Mouse (Mus musculus): ENCODE measurements around the gene Htt.

Htt gene

DNA sequence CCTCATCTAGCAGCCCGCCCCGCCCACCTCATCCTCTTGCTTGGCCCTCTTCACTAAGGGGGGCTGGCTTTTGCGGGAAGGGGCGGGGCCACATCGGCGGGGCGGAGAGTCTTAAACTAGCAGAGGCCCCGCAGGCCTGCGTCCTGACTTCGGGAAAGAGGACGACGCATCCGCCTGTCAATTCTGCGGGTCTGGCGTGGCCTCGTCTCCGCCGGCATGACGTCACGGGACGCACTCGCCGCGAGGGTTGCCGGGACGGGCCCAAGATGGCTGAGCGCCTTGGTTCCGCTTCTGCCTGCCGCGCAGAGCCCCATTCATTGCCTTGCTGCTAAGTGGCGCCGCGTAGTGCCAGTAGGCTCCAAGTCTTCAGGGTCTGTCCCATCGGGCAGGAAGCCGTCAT, at the start of gene Htt:
Gene Htt, plus strand, starts transcription at position 232 of the 400 bp plus-strand sequence.
- under 1% methylated on average over 35 of the region's 35 CpGs for WGBS

DNA sequence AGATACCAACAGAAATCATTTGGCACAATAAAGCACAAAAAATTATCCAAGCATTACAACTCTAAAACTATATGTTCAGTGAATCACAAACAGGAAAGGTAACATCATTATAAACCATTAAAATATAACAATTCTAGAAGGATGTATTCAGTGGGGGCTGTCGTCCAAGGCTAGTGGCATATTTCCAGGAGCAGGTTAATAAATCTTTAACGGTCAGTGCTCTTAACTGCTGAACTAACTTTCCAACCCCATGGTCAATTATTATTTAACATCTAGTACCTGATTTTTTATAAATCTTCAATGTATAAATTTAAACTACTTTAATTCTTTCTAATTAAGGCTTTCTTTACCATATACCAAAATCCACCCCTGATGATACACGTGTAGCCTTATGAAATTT, 47.2 kb upstream of the Htt start:
- 85% methylated on average over 3 of the region's 3 CpGs for WGBS

DNA sequence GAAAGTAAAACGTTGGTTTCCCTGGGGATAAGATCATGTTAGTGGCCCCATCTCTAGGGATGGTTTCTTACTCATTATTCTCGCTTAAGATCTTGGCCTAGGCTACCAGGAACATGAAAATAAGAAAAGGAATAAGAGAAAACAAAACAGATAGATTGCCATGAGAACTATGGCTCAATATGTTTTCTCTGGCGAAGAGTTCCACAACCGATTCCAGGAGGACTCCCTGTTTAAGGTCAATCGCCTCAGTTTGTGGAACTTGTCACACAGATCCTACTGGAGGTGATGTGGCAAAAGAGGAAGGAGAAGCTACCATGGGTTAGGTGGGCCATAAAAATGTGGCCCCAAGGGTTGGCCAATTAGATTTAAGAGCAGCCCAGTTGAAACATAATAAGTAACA, 46.7 kb upstream of the Htt start:
- 90% methylated on average over 5 of the region's 5 CpGs for WGBS

DNA sequence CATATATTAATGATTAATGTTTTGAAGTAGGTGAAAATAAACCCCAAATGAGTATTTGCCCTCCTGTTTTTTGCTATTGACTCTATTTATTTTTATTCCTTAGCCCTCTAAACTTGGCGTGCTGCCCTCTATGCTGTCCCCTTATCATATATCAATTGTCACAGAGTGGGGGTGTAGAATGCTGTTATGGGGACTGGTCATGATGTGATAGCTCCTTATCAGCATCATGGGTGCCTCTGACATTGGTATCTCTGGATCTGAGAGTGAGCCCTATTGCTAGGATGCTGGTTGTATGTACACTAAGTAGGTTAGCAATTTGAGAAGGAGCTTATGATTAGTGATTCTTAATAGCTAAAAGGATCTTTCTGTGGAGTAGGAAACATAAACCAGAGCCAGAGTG, 31.3 kb upstream of the Htt start:
- 75% methylated on average over 1 of the region's 1 CpGs for WGBS

DNA sequence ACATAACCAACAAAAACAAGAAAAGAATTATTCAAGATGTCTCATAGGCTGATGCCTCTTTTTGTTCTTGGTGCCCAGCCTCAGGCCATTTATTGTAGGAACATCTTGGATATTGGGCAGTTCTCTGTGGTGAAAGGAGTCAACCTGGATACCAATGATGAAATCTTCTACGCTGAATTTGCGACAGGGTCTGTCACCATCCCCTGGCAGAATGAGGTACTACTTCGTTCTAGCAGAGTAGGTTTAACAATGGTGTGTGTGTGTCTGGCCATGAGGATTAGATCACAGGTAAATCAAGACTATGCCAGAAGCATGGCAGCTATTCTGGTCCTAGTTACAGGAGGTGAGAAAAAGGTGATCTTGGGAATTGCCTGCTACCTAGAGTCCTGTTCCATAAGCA, 10.1 kb upstream of the Htt start:
- 65% methylated on average over 3 of the region's 3 CpGs for WGBS

DNA sequence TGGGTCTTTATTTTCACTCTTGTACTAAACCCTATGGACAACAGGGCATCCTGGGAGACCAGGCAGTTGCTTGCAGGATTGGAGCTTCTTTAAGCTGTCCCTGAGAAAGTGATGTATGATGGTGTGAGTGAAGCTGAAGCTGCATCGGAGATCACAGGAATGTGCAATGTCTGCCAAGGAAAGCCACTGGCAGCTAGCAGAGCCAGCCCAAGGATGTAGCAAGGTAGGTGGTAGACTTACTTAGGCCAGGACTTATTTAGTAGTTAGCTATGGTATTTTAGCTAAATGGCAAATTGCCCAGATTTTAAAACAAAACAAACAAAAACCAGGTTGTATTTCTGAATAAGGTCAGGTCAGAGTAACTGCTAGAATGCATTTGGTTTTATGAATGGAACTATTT, 2.8 kb upstream of the Htt start:
- WGBS, result 72% methylated on average over 1 of the region's 1 CpGs

DNA sequence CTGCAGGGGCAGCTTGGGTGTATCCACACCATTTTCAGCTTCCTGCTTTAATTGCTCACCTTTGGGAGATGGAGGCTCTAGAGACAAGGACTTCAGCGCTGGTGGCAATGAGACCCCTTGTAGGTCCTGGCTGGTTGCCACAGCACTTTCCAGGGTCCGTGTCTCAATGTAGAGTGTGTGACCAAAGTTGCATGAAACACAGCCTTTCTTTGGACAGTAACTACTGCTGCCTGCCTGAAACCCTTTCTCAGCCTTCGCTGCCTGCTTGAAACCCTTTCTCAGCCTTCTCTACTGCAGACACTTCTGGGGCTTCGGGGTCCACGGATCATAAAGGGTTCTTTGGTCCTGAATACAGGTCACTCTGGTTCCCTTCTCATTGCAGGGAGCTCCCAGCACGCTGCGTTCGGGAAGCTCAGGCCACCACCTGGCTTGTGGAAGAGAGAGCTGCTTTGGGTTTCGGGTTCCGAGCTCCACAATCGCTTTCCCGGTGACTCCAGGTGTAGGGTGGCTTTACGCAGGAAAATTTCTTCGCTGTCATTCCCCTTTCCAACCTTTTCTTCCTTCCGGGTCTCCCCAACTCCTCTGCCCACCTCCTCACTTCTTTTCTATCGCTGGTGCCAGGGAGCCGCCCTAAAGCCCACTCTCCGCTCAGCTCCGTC, 561 bp upstream of the Htt start:
- WGBS, result under 1% methylated on average over 19 of the region's 19 CpGs

DNA sequence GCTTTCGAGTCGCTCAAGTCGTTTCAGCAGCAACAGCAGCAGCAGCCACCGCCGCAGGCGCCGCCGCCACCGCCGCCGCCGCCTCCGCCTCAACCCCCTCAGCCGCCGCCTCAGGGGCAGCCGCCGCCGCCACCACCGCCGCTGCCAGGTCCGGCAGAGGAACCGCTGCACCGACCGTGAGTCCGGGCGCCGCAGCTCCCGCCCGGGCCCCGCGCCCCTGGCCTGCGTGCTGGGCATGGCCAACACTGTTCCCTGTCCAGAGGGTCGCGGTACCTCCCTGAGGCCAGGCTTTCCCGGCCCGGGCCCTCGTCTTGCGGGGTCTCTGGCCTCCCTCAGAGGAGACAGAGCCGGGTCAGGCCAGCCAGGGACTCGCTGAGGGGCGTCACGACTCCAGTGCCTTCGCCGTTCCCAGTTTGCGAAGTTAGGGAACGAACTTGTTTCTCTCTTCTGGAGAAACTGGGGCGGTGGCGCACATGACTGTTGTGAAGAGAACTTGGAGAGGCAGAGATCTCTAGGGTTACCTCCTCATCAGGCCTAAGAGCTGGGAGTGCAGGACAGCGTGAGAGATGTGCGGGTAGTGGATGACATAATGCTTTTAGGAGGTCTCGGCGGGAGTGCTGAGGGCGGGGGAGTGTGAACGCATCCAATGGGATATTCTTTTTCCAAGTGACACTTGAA, 533 bp downstream of the Htt start:
- WGBS, result under 1% methylated on average over 54 of the region's 54 CpGs

DNA sequence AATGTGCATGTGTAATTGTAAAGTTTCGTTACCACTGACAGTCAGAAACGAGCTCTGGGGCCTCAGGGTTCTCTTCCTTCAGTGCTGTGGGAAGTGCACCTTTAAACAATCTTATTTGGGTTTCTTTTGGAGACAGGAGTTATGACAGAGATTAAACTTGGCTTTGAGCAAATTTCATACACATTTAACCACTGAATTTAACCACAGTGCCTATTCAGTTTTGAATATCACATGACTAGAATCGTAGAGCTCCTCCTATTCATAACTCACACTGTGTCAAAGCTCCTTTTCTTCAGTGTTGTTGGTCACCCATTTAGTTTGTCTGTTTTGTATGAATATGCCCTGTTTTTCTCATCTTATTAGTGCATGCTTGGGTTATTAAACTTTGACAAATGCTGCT, 10.3 kb downstream of the Htt start:
- WGBS, result 81% methylated on average over 3 of the region's 3 CpGs

DNA sequence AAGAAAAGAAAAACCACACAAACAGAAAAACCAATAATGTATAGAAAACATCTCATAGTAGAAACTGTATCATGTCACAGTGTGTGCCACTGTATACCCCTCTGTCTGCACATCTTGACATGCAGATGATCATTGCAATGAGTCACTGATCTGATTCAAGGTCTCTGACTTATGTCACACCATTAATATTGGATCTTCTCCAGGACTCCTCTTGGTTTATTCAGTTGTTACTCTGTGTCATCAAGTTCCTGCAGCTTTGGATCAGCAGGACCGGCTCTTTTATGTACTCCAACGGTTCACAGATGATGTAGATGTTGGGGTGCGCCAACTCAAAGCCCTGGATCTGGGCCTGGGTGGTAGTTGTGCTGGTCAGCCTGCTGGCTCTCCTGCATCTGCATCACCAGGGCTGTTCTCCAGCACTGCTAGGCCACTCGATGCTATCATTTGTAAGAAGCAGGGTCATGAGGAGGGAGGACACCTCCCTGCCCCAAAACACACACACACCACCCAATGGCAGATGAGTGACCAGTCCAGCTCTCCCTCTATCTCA, 11.2 kb downstream of the Htt start:
- WGBS, result 73% methylated on average over 4 of the region's 4 CpGs

DNA sequence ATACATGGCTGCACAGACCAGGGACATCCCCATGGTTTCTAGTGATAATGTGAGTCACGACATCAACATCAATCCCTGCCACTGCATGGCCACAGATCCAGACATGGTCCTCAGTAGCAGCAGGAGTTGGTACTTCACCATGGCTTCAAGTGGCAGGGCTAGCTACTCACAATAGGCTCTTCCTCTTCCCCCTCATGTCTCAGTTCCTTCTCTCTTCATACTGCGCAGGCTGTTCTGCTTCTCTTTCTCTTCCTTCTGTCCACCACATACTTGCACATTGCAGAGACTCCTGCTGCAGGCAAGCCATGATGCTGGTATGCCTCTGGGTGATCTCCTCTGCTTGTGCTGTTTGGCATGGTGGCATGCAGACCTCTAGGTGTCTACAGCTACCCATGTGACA, 11.9 kb downstream of the Htt start:
- 95% methylated on average over 2 of the region's 2 CpGs for WGBS

DNA sequence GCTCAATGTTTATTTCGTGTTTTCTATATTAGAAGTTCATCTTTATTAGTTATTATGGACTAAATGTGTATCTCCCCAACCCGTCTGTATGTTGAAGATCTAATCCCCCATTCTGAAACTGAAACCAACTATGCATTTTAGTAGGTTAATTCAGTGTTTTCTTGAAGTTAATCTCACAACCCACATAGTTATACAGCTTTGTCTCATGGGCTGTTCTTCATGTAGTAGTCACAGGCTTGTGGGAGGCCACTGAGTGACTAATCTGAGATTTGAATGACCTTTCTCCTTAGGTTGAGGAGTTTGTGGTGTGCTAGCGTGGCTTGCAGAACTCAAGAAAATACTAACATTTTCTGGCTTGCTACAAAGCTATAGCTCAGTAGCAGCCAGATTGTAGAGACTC, 23.5 kb downstream of the Htt start:
- WGBS, result 80% methylated on average over 3 of the region's 3 CpGs

DNA sequence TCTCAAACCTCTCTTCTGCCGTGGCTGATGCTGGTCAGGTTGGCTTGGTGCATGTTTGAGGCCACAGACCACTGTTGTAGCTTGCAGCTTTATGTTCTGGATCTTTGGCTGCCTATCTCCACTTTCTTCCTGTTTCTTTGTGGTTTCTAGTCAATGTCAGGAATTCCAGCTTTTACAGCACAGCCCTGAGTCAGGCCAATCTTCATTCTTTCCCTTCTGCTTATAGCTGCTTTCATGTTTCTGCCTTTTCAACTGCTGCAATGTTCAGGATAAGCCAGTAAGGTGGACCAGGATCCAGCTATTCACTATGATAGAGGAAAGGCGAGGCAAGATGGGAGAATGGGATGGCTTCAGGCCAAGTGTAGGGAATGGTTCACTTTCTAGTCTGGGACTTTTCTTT, 29.6 kb downstream of the Htt start:
- 87% methylated on average over 2 of the region's 2 CpGs for WGBS

DNA sequence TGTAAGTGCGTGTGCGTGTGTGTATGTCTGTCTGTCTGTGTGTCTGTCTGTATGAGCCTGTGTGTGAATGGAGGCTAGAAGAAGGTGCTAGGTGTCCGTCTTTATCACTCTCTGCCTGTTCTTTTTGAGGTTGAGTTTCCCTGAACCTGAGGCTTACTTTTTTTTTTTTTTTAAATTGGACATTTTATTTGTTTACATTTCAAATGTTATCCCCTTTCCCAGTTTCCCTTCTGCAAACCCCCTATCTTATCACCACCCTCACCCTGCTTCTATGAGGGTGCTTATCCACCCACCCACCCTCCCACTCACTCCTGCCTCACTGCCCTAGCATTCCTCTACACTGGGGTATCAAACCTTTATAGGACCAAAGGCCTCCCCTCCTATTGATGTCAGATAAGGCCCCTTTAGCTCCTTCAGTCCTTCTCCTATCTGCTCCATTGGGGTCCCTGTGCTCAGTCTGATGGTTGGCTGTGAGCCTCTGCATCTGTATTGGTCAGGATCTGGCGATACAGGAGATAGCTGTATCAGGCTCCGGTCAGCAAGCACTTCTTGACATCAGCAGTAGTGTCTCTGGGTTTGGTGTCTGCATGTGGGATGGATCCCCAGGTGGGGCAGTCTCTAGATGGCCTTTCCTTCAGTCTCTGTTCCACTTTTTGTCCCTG, 38.9 kb downstream of the Htt start:
- WGBS, result 97% methylated on average over 5 of the region's 5 CpGs

DNA sequence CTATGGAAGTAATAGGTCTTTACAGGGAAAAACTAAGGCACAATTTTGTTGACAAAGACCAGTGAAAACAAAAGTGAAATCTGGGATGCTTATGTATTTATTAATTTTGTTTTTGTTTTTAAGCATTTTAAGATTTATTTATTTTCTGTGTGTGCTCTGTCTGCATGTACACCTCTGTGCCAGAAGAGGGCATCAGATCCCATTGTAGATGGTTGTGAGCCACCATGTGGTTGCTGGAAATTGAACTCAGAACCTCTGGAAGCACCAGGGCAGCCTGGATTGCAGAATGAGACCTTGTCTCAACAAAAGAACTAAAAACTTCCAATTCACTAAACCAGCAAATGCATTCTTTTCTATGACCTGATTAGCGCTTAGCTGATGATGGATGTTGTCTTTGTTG, 44.5 kb downstream of the Htt start:
- 94% methylated on average over 1 of the region's 1 CpGs for WGBS

DNA sequence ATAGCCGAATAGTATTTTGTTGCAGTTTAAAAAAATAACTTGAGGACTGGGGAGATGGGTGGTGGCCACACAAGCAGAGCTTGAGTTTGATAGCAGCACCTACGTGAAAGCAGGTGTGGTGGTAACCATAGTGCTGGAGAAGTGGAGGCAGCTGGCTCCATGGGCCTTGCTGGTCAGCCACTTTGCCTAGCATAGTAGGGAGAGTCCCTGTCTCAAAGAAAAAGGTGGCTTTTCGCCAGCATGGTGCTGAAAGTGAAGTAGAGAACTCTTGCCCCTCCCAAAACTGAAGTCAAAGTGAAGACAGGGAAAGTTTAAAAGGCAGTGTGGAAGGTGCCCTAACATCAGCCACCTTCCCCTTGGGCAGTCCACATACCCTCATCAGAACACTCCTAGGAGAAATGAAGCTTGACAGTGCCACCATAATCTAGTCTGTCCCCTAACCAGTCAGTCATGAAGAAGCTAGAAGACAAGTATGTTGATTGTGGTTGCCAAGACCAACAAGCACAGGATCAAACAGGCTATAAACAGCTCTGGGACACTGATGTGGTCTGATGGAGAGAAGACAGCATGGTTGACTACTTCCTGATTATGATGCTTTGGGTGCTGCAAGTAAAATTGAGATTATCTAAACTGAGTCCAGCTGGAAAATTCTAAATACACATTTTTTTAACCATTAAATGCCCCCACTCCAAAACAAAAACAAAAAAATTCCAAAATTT, 61.0 kb downstream of the Htt start:
- WGBS, result over 99% methylated on average over 3 of the region's 3 CpGs

DNA sequence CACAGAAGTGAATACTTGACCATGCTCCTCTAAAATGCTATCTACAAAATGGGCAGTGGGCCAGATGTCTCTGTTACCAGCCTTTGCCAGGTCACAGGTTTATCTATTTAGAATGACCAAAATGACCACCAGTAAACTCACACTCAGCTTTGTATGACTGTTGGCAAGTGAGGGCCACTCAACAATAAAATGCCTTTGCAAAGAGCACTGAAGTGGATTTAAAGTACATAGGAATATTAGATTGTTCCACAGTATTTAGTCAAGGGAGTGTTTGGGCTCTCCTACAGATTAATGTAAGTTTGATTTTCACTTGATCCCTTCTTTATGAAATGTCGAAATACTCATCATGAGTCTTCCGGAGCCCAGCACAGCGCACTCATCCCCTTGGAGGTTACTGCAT, 92.5 kb downstream of the Htt start:
- WGBS, result 100% methylated on average over 3 of the region's 3 CpGs

DNA sequence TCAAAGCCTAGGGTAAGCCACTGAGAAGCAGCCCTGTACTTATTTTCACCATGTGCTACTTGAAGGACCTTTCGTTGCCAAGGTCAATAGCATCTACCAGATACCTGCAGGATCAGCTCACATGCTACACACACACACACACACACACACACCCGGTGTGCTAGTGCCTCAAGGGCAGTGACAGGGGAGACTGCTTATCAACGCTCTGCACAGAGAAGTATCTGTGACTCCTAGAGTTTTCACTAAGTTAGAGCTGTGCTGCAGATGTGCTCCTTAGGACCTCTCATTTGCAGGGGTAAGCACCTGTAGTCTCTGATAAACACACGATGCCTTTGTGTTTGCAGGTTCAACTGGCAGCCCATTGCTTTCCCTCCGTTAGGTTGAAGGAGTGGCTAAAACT, 103.8 kb downstream of the Htt start:
- 93% methylated on average over 5 of the region's 5 CpGs for WGBS

DNA sequence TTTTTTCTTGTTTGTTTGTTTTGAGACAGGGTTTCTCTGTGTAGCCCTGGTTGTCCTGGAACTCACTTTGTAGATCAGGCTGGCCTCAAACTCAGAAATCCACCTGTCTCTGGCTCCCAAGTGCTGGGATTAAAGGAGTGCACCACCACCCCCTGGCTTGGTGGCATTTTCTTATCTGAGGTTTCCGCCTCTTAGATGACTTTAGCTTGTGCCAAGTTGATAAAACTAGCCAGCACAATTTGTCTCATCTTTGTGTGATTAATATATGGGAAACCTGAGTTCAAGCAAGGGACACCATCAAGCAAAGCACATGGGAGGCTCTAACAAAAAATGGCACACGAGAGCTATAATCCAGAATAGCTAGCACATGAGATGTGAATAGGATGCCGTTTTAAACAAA, 118.8 kb downstream of the Htt start:
- 95% methylated on average over 3 of the region's 3 CpGs for WGBS

DNA sequence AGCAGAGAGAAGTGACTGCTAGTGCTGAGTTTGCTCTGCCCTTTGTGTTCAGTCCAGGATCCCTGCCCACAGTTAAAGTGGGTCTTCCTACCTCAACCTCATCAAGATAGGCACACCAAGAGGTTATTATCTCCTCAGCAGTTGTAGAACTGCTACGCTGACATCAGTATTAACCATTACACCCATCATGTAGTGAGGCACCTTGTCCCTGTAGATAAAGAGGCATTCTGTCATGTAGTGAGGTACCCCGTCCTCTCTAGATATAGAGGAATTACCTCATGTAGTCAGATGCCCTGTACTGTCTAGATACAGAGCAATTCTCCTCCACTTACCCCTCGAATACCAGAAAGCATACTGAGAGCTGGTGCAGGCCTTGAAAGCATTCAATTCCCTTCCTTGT, 119.5 kb downstream of the Htt start:
- 86% methylated on average over 3 of the region's 3 CpGs for WGBS

DNA sequence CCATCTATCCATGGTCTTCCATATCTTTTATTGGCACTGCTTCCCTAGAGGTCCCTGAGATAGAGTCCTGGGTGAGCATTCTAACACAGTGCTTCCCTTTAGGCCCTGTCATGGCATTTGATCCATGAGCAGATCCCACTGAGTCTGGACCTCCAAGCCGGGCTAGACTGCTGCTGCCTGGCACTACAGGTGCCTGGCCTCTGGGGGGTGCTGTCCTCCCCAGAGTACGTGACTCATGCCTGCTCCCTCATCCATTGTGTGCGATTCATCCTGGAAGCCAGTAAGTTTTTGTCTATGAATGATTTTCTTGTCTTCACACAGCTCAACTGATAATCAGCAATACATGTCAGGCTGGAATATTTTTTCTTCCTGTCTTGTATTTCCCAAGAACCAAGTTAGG, 123.7 kb downstream of the Htt start:
- 73% methylated on average over 3 of the region's 3 CpGs for WGBS

DNA sequence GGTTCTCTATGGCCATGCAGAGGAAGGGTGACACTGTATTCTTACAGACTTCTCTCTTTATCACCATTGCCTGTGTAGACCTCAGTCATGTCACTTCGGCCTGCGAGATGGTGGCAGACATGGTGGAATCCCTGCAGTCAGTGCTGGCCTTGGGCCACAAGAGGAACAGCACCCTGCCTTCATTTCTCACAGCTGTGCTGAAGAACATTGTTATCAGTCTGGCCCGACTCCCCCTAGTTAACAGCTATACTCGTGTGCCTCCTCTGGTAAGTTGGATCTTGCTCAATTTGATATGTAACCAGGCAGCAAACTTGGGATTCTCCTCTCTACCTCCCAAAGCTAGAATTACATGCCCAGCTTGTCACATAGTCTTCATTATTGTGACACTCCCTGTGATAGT, 127.7 kb downstream of the Htt start:
- 60% methylated on average over 4 of the region's 4 CpGs for WGBS
